Mouse (Mus musculus): ENCODE measurements around the gene Uqcr10. TPM values are rescaled to one million over a fixed set of nuclear protein-coding genes. Genes with fewer than 3 reads are reported as not detected.

Gene Uqcr10
- total and polyA plus RNA-seq, 3 experiments = 598 to 1,416 TPM; not detected in 1

- no peak for DNase-seq (ENCODE audit: low read depth, low spot score)
- H3K9ac ChIP-seq (ENCODE audit: control insufficient read depth, low read depth, low read length, poor library complexity, severe bottlenecking) = no peak overlapping the region
- peaks cover 0 to 11% of the 10 kb centered on the region in 2 experiments; a peak in 3 of 4 replicates for H3K4me1 ChIP-seq (ENCODE audit: control insufficient read depth in 1 of 2, insufficient read depth in 2 of 2, low read length in 2 of 2)
- no peaks in the 10 kb centered on the region for H3K79me2 ChIP-seq (ENCODE audit: control insufficient read depth, insufficient read depth, low read length, poor library complexity)
- no peak overlapping the region for H3K4me3 ChIP-seq (ENCODE audit: control insufficient read depth in 1 of 2, insufficient read depth in 1 of 2, low read depth in 2 of 2, low read length in 2 of 2)
- TF ChIP-seq MEF2A (IDR thresholded peaks at IDR 0.05; ENCODE audit: extremely low read depth, insufficient replicate concordance, low read depth, low read length, poor library complexity, severe bottlenecking) = no peak
- TF ChIP-seq USF1 (IDR thresholded peaks at IDR 0.05; ENCODE audit: low read depth, low read length) = no peak
- no peak for TF ChIP-seq CHD2 (IDR thresholded peaks at IDR 0.05; ENCODE audit: low read length)
- no peak for TF ChIP-seq RCOR1 (IDR thresholded peaks at IDR 0.05; ENCODE audit: low read depth, low read length)
- no peak for TF ChIP-seq POLR2AphosphoS2 (IDR thresholded peaks at IDR 0.05; ENCODE audit: low read length)
- TF ChIP-seq MYB (IDR thresholded peaks at IDR 0.05; ENCODE audit: low read depth, low read length) = no peak
- TF ChIP-seq ZNF384 (IDR thresholded peaks at IDR 0.05; ENCODE audit: low read depth, low read length) = no peak
- no peak for TF ChIP-seq E2F4 (IDR thresholded peaks at IDR 0.05; ENCODE audit: borderline replicate concordance, low read depth, low read length)
- TF ChIP-seq USF2 (IDR thresholded peaks at IDR 0.05; ENCODE audit: borderline replicate concordance in 1 of 2, insufficient read depth in 1 of 2, low read depth in 1 of 2, low read length in 2 of 2) = no peak
- TF ChIP-seq CTCF (IDR thresholded peaks at IDR 0.05 in 2 of 3, conservative IDR thresholded peaks at IDR 0.05 in 1 of 3; ENCODE audit: control insufficient read depth in 1 of 3, insufficient read depth in 1 of 3, low read depth in 2 of 3, low read length in 3 of 3, poor library complexity in 1 of 3, severe bottlenecking in 1 of 3) = no peak
- TF ChIP-seq POLR2A (IDR thresholded peaks at IDR 0.05; ENCODE audit: control insufficient read depth in 1 of 2, insufficient read depth in 1 of 2, low read depth in 1 of 2, low read length in 2 of 2, poor library complexity in 1 of 2) = no peak
- no peak for TF ChIP-seq CHD1 (IDR thresholded peaks at IDR 0.05; ENCODE audit: low read depth, low read length)
- TF ChIP-seq SMC3 (IDR thresholded peaks at IDR 0.05; ENCODE audit: low read depth, low read length) = no peak
- no peak for TF ChIP-seq MXI1 (IDR thresholded peaks at IDR 0.05; ENCODE audit: low read depth, low read length)
- TF ChIP-seq SIN3A (IDR thresholded peaks at IDR 0.05; ENCODE audit: low read length) = no peak
- H3K27me3 ChIP-seq (ENCODE audit: control insufficient read depth in 1 of 2, insufficient read depth in 2 of 2, low read length in 2 of 2) = no peaks in the 10 kb centered on the region
- peaks cover 0 to 3% of the 10 kb centered on the region in 2 experiments; a peak in 2 of 4 replicates for H3K36me3 ChIP-seq (ENCODE audit: control insufficient read depth in 1 of 2, insufficient read depth in 2 of 2, low read length in 2 of 2)
- H3K9me3 ChIP-seq (replicated peaks; ENCODE audit: insufficient read depth, low read length) = no peaks in the 10 kb centered on the region
- no peak overlapping the region for H3K27ac ChIP-seq (ENCODE audit: control insufficient read depth, low read depth, low read length)
Measured at GRCm38 (mm10) chr11:4734179-4734578, 30.0 kb upstream of the Uqcr10 start.

DNA sequence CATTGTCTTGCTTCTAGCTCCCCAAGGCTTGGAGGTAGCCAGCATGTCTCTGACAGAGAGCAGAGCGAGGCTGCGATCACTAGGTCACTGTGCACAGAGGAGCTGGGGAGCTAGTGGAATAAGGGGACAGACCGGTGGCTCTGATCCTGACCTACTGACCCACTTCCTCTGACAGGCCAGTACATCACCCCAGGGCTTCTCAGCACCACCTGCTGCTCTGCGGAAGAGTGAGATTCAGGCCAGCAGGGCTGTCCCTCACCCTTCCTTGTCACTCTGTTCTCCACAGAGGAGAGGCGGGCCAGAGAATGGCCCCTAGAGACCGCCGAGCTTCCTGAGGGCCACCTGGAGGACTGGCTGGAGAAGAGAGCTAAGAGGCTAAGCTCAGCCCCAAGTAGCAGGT, 27.6 kb upstream of the Uqcr10 start:
- Histone ChIP-seq H3K27me3 (ENCODE audit: control insufficient read depth in 1 of 2, insufficient read depth in 2 of 2, low read length in 2 of 2) (no peaks in the 10 kb centered on the region), H3K9ac (ENCODE audit: control insufficient read depth, low read depth, low read length, poor library complexity, severe bottlenecking) (no peak overlapping the region), H3K27ac (ENCODE audit: control insufficient read depth, low read depth, low read length) (no peak overlapping the region), H3K9me3 (replicated peaks; ENCODE audit: insufficient read depth, low read length) (no peaks in the 10 kb centered on the region), H3K36me3 (ENCODE audit: control insufficient read depth in 1 of 2, insufficient read depth in 2 of 2, low read length in 2 of 2) (peaks cover 0 to 3% of the 10 kb centered on the region in 2 experiments; a peak in 2 of 4 replicates), H3K79me2 (ENCODE audit: control insufficient read depth, insufficient read depth, low read length, poor library complexity) (no peaks in the 10 kb centered on the region), H3K4me1 (ENCODE audit: control insufficient read depth in 1 of 2, insufficient read depth in 2 of 2, low read length in 2 of 2) (peaks cover 0 to 11% of the 10 kb centered on the region in 2 experiments; a peak in 3 of 4 replicates), H3K4me3 (ENCODE audit: control insufficient read depth in 1 of 2, insufficient read depth in 1 of 2, low read depth in 2 of 2, low read length in 2 of 2) (no peak overlapping the region)
- no peak for DNase-seq (ENCODE audit: low read depth, low spot score)
- TF ChIP-seq POLR2AphosphoS2 (IDR thresholded peaks at IDR 0.05; ENCODE audit: low read length) (no peak), KAT2A (conservative IDR thresholded peaks at IDR 0.05; ENCODE audit: low read depth, low read length) (no peak), E2F4 (IDR thresholded peaks at IDR 0.05; ENCODE audit: borderline replicate concordance, low read depth, low read length) (no peak), RAD21 (IDR thresholded peaks at IDR 0.05; ENCODE audit: low read depth, low read length) (no peak), MYC (IDR thresholded peaks at IDR 0.05; ENCODE audit: low read depth, low read length) (no peak), MAX (IDR thresholded peaks at IDR 0.05; ENCODE audit: low read length) (no peak), ZKSCAN1 (IDR thresholded peaks at IDR 0.05; ENCODE audit: low read depth, low read length) (no peak), CTCF (IDR thresholded peaks at IDR 0.05 in 2 of 3, conservative IDR thresholded peaks at IDR 0.05 in 1 of 3; ENCODE audit: control insufficient read depth in 1 of 3, insufficient read depth in 1 of 3, low read depth in 2 of 3, low read length in 3 of 3, poor library complexity in 1 of 3, severe bottlenecking in 1 of 3) (no peak), POLR2A (IDR thresholded peaks at IDR 0.05; ENCODE audit: control insufficient read depth in 1 of 2, insufficient read depth in 1 of 2, low read depth in 1 of 2, low read length in 2 of 2, poor library complexity in 1 of 2) (no peak), HCFC1 (IDR thresholded peaks at IDR 0.05; ENCODE audit: low read depth, low read length) (no peak), BHLHE40 (IDR thresholded peaks at IDR 0.05; ENCODE audit: borderline replicate concordance, low read depth, low read length) (no peak)
